18 mouse cellular contexts compared by ENCODE assay signal in the genomic region with DNA sequence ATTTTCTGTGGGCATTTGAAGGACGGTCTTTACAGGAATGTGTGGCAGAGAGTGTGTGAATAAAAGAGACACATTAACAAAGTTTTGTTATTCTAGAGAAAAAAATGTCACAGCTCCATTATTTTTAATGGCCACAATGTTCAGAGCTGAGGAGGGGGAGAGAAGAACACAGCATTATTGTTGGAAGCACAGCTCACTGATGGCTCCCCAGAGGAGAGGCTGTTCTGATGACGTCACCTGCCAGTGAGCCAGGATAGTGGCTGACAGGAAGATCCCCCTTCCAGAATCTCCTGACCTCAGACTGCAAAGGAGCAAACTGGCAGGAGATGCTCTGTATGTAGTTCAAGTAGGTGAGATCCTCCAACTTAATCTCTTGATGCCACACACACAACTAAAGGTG. TPM values are rescaled to one million over a fixed set of nuclear protein-coding genes. Genes with fewer than 3 reads are reported as not detected.
DNase-seq lines count a peak whose midpoint lies in the region; TF ChIP-seq lines count a peak whose summit lies in the region.
"Had no signal": no experiment of that assay in that cellular context is flagged by ENCODE, and none has a peak within 500 bp of the region (broad histone marks: within the 10 kb centered on the region; RNA-seq: fewer than 3 reads in every experiment).

No protein-coding gene starts in this region.

- peak overlapping the region; percentile 83 for H3K27ac ChIP-seq in kidney, adult 2 months (ENCODE audit: insufficient read depth, low read depth, low read length)
- H3K27ac ChIP-seq: midbrain, embryonic 13.5 days had no signal

- no peaks in the 10 kb centered on the region for H3K79me2 ChIP-seq in myocyte (ENCODE audit: control insufficient read depth, insufficient read depth)

- H3K36me3 ChIP-seq in kidney, adult 2 months (ENCODE audit: control insufficient read depth, insufficient read depth, low read length) = no peaks in the 10 kb centered on the region
- no peaks in the 10 kb centered on the region for H3K36me3 ChIP-seq in myocyte (ENCODE audit: control insufficient read depth, insufficient read depth)

- no peaks in the 10 kb centered on the region for H3K27me3 ChIP-seq in kidney, adult 2 months (replicated peaks; ENCODE audit: control insufficient read depth, insufficient read depth, low read length)
- H3K27me3 ChIP-seq in myocyte (ENCODE audit: control insufficient read depth, insufficient read depth, insufficient read length) = no peaks in the 10 kb centered on the region
- H3K27me3 ChIP-seq: midbrain, embryonic 13.5 days had no signal

- H3K4me1 ChIP-seq in kidney, adult 2 months (ENCODE audit: control insufficient read depth, insufficient read depth, low read length) = peaks cover 18% of the 10 kb centered on the region
- H3K4me1 ChIP-seq: midbrain, embryonic 13.5 days had no signal

- H3K4me2 ChIP-seq in myocyte (ENCODE audit: low read depth) = peak overlapping the region; percentile 4
- H3K4me2 ChIP-seq: heart, embryonic 12.5 days; midbrain, embryonic 13.5 days had no signal

- no peak overlapping the region for H3ac ChIP-seq in myocyte (ENCODE audit: control insufficient read depth, insufficient read length)

- no peak for DNase-seq in kidney, adult 2 months
- no peak for DNase-seq in kidney, adult 8-10 months
- peak; percentile 21 for DNase-seq in 3134 (ENCODE audit: extremely low read depth, insufficient read length, low spot score)
- DNase-seq in brain, embryonic 14.5 days (ENCODE audit: low read depth) = peak; percentile 22
- DNase-seq in frontal cortex, adult 2 months (ENCODE audit: extremely low spot score in 1 of 2, low spot score in 1 of 2) = no peak
- no peak for DNase-seq in spleen, postnatal 10 days (ENCODE audit: low spot score in 2 of 2)
- DNase-seq: adrenal gland, postnatal 36 days; cerebellum, adult 18-20 months; gastrocnemius, postnatal 25 days; heart, postnatal 4 days; layer of hippocampus, adult 9-11 months; liver; lung, postnatal 14 days; right cerebral cortex, postnatal 25 days; thymus, postnatal 4 days had no signal

- WGBS in kidney, adult 2 months = 23% methylated on average over 2 of the region's 2 CpGs

- TF ChIP-seq POLR2A in kidney, adult 2 months (IDR thresholded peaks at IDR 0.05; ENCODE audit: low read depth, low read length) = no peak
- no peak for TF ChIP-seq POLR2A in brain, embryonic 14.5 days (IDR thresholded peaks at IDR 0.05; ENCODE audit: borderline replicate concordance, extremely low read depth, insufficient read depth, insufficient read length, poor library complexity, severe bottlenecking)
- no peak for TF ChIP-seq POLR2A in myocyte (IDR thresholded peaks at IDR 0.05; ENCODE audit: insufficient read length, low read depth)

- TF ChIP-seq CTCF in kidney, adult 2 months (conservative IDR thresholded peaks at IDR 0.05; ENCODE audit: insufficient read depth, insufficient read length, low read depth, low read length) = no peak
- no peak for TF ChIP-seq CTCF in brain, embryonic 14.5 days (IDR thresholded peaks at IDR 0.05; ENCODE audit: borderline replicate concordance, extremely low read depth, insufficient read depth, insufficient read length)

- no peak overlapping the region for H3K4me3 ChIP-seq in kidney, adult 2 months (ENCODE audit: insufficient read depth, low read depth, low read length)
- no peak overlapping the region for H3K4me3 ChIP-seq in myocyte
- H3K4me3 ChIP-seq: heart, embryonic 12.5 days; midbrain, embryonic 13.5 days had no signal

TF ChIP-seq in myocyte, 11 proteins besides CTCF, POLR2A, EP300 and RAD21:
- no peak for TF ChIP-seq TCF12 (IDR thresholded peaks at IDR 0.05; ENCODE audit: insufficient read depth, poor library complexity, severe bottlenecking)
- TF ChIP-seq SRF (IDR thresholded peaks at IDR 0.05; ENCODE audit: control insufficient read depth, insufficient read length, low read depth) = no peak
- no peak for TF ChIP-seq USF1 (IDR thresholded peaks at IDR 0.05; ENCODE audit: low read depth)
- no peak for TF ChIP-seq REST (IDR thresholded peaks at IDR 0.05; ENCODE audit: insufficient read depth, insufficient read length)
- no peak for TF ChIP-seq CEBPB (IDR thresholded peaks at IDR 0.05; ENCODE audit: insufficient read depth, poor library complexity, severe bottlenecking)
- no peak for TF ChIP-seq MYOD1 (IDR thresholded peaks at IDR 0.05; ENCODE audit: control insufficient read depth in 1 of 3, insufficient read length in 2 of 3, low read depth in 2 of 3)
- no peak for TF ChIP-seq MAX (IDR thresholded peaks at IDR 0.05; ENCODE audit: low read depth)
- no peak for TF ChIP-seq POLR2AphosphoS2 (IDR thresholded peaks at IDR 0.05; ENCODE audit: insufficient read length, low read depth)
- no peak for TF ChIP-seq MYOG (IDR thresholded peaks at IDR 0.05; ENCODE audit: control insufficient read depth in 1 of 3, insufficient read depth in 1 of 3, insufficient read length in 2 of 3, low read depth in 2 of 3)
- no peak for TF ChIP-seq E2F4 (IDR thresholded peaks at IDR 0.05; ENCODE audit: insufficient read depth)
- no peak for TF ChIP-seq TCF3 (IDR thresholded peaks at IDR 0.05; ENCODE audit: insufficient read length, low read depth)

RNA-seq across cellular contexts. Expression of a gene that starts 18.0 kb away (rescaled TPM):
- 23.8 and 25.5 TPM in 2 replicates for polyA plus RNA-seq in kidney, adult 2 months (2012; rRNA removed)
- polyA plus RNA-seq in brain, embryonic 14.5 days (2012; rRNA removed) = 87.3 and 117 TPM in 2 replicates
- polyA plus RNA-seq in myocyte (2012; fragmentation: generic; extraction: Trizol) = 69.5 TPM
- 66.3 and 69.3 TPM in 2 replicates for polyA plus RNA-seq in frontal cortex, adult 2 months (2012; rRNA removed)

RNA-seq across cellular contexts. Expression of a gene that starts 18.1 kb away (rescaled TPM):
- polyA plus RNA-seq in kidney, adult 2 months (2012; rRNA removed) = 16.9 and 17.7 TPM in 2 replicates
- polyA plus RNA-seq in brain, embryonic 14.5 days (2012; rRNA removed) = 13.9 and 17.3 TPM in 2 replicates
- 7.4 TPM for polyA plus RNA-seq in myocyte (2012; fragmentation: generic; extraction: Trizol)
- 14.0 and 16.1 TPM in 2 replicates for polyA plus RNA-seq in frontal cortex, adult 2 months (2012; rRNA removed)

Comparison
In these comparisons a context has a peak if more than half of its experiments do, and no peak if none do; other contexts are left out.
1. DNase-seq: peak in 3134 (single experiment) and brain, embryonic 14.5 days (single experiment); none in kidney, adult 2 months (single experiment), kidney, adult 8-10 months (0 of 2), frontal cortex, adult 2 months (0 of 2) and spleen, postnatal 10 days (0 of 2).